Mouse (Mus musculus) stomach, embryonic 14.5 days (tissue): ENCODE results near the gene Rps19. TPM values are rescaled to one million over a fixed set of nuclear protein-coding genes. Genes with fewer than 3 reads are reported as not detected.

Experiments
- ATAC-seq: fragments of 200-750 bp; cut with Nextera tagmentation; 2 replicates; pipeline ENCODE4 v1.8.0; 2017; ENCODE audit warnings: low read depth, moderate TSS enrichment; ENCODE audit not compliant: insufficient number of reproducible peaks, insufficient read depth, low FRiP score
- H3K27ac ChIP-seq: fragments of 300-500 bp; sonication (generic); 2 replicates; pipeline ENCODE4 v1.5.1; 2014; ENCODE audit warnings: mild to moderate bottlenecking, low read length, moderate library complexity, mixed read lengths
- H3K27me3 ChIP-seq: fragments of 300-500 bp; sonication (generic); 2 replicates; pipeline ENCODE4 v1.6.1; 2014; ENCODE audit warnings: low read length, control low read depth, mixed read lengths; ENCODE audit not compliant: control insufficient read depth, insufficient read depth
- H3K36me3 ChIP-seq: fragments of 300-500 bp; sonication (generic); 2 replicates; pipeline ENCODE4 v1.6.1; 2014; ENCODE audit warnings: mild to moderate bottlenecking, control low read depth, low read length, moderate library complexity, mixed read lengths; ENCODE audit not compliant: control insufficient read depth, insufficient read depth
- H3K4me1 ChIP-seq: fragments of 300-500 bp; sonication (generic); 2 replicates; pipeline ENCODE4 v1.6.1; 2014; ENCODE audit warnings: low read length, control low read depth, mixed read lengths; ENCODE audit not compliant: control insufficient read depth, insufficient read depth
- H3K4me2 ChIP-seq: fragments of 300-500 bp; sonication (generic); replicated peaks from 2 replicates; pipeline ENCODE4 v1.6.1; 2014; ENCODE audit warnings: low read depth, low read length, control low read depth
- H3K4me3 ChIP-seq: fragments of 300-500 bp; sonication (generic); 2 replicates; pipeline ENCODE4 v1.5.1; 2014; ENCODE audit warnings: low read depth, low read length, control low read depth
- H3K9ac ChIP-seq: fragments of 300-500 bp; sonication (generic); replicated peaks from 2 replicates; pipeline ENCODE4 v1.6.1; 2014; ENCODE audit warnings: low read depth, mild to moderate bottlenecking, control low read depth, low read length, moderate library complexity, mixed read lengths
- H3K9me3 ChIP-seq: fragments of 300-500 bp; sonication (generic); 2 replicates; pipeline ENCODE4 v1.6.1; 2016; ENCODE audit warnings: low read depth, low read length, control low read depth; ENCODE audit not compliant: control insufficient read depth
- WGBS: fragments of 180-500 bp; shearing (Covaris S2); extraction: QIAGEN DNeasy Blood & Tissue Kit; methylation state at CpG from one replicate; pipeline ENCODE4 v1.1.7; 2014; 5-methylcytosine and 5-hydroxymethylcytosine counted together
- polyA plus RNA-seq: library from polyadenylated mRNA; unstranded; fragments of >200 nt; fragmentation: Nextera tagmentation; extraction: Ambion mirVana; gene quantifications from 2 replicates; pipeline ENCODE4 v1.2.1, GENCODE M21; 2014

Gene Rps19
- polyA plus RNA-seq, 1 experiment from 2014 or later: 3,445 TPM

- no peak for ATAC-seq
- peaks cover 24% of the 10 kb centered on the region for H3K36me3 ChIP-seq
- 91% methylated on average over 9 of the region's 9 CpGs for WGBS
- H3K9me3 ChIP-seq: no peaks in the 10 kb centered on the region
- no peak overlapping the region for H3K9ac ChIP-seq
- no peak overlapping the region for H3K4me2 ChIP-seq
- no peaks in the 10 kb centered on the region for H3K27me3 ChIP-seq
- no peak overlapping the region for H3K4me3 ChIP-seq
- H3K27ac ChIP-seq: no peak overlapping the region
- peaks cover 20% of the 10 kb centered on the region for H3K4me1 ChIP-seq
Measured at GRCm38 (mm10) chr7:24882416-24883199, 1.6 kb upstream of the Rps19 start.

DNA sequence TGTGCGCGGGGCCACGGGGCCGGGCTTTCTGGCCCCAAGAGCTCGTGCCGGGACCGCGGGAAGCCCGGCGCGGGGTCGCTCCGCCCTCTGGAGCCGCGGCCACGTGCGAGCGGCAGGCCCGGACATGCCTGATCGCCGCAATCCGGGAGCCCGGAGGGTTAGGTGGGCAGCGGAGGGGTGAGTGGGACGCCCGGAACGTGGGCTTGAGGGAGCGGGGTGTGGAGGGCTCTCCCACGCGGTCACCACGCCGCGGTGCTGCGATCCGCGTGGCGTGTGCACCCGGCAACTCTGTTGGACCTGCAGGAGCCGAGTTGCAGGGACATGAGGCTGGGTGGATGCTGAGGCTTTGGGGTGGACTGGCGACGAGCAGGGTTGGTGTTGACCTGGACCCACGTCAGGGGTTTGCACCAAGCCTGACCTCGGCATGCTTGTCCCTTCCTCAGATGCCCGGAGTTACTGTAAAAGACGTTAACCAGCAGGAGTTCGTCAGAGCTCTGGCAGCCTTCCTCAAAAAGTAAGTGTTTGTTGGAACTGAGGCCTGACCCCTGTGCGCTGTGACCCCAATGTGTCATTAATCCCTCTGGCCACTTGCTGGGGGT is 621 bp downstream of the Rps19 start:
- peak; percentile 4; the same call in 1 of the 2 replicates for ATAC-seq
- H3K4me1 ChIP-seq: peaks cover 20% of the 10 kb centered on the region

GRCm38 (mm10) chr7:24885468-24886307 is 1.5 kb downstream of the Rps19 start:
- Histone ChIP-seq H3K4me2 (peak overlapping the region; percentile 85), H3K4me1 (peaks cover 20% of the 10 kb centered on the region), H3K9me3 (no peaks in the 10 kb centered on the region), H3K27me3 (no peaks in the 10 kb centered on the region), H3K36me3 (peaks cover 52% of the 10 kb centered on the region), H3K9ac (peak overlapping the region; percentile 100), H3K27ac (no peak overlapping the region; the same call in 1 of the 2 replicates), H3K4me3 (peak overlapping the region; percentile 99)
- WGBS: 35% methylated on average over 12 of the region's 12 CpGs
- no peak for ATAC-seq

More for the DNA sequence above, 621 bp downstream of the Rps19 start:
- Histone ChIP-seq H3K4me3 (peak overlapping the region; percentile 99), H3K4me2 (peak overlapping the region; percentile 85), H3K36me3 (peaks cover 45% of the 10 kb centered on the region), H3K9ac (peak overlapping the region; percentile 100), H3K27me3 (no peaks in the 10 kb centered on the region), H3K9me3 (no peaks in the 10 kb centered on the region), H3K27ac (peak overlapping the region; percentile 91)
- under 1% methylated on average over 47 of the region's 47 CpGs for WGBS

- Histone ChIP-seq H3K9ac (peak overlapping the region; percentile 100), H3K4me3 (peak overlapping the region; percentile 99), H3K4me1 (peaks cover 20% of the 10 kb centered on the region), H3K9me3 (no peaks in the 10 kb centered on the region), H3K27me3 (no peaks in the 10 kb centered on the region), H3K4me2 (peak overlapping the region; percentile 85), H3K27ac (no peak overlapping the region), H3K36me3 (peaks cover 57% of the 10 kb centered on the region)
- no peak for ATAC-seq
- WGBS: 60% methylated on average over 4 of the region's 4 CpGs
Measured at GRCm38 (mm10) chr7:24886308-24886633, 2.1 kb downstream of the Rps19 start.

GRCm38 (mm10) chr7:24887096-24887495 is 2.9 kb downstream of the Rps19 start:
- Histone ChIP-seq H3K4me2 (peak overlapping the region; percentile 85), H3K27me3 (no peaks in the 10 kb centered on the region), H3K4me1 (peaks cover 20% of the 10 kb centered on the region), H3K9ac (peak overlapping the region; percentile 100), H3K36me3 (peaks cover 57% of the 10 kb centered on the region), H3K9me3 (no peaks in the 10 kb centered on the region), H3K4me3 (0 out of 2 replicates have a peak overlapping the region, but pooled peaks have one; percentile 99), H3K27ac (no peak overlapping the region)
- ATAC-seq: no peak
- 71% methylated on average over 4 of the region's 4 CpGs for WGBS

GRCm38 (mm10) chr7:24889431-24890220 is 5.5 kb downstream of the Rps19 start:
- 72% methylated on average over 6 of the region's 6 CpGs for WGBS
- H3K9ac ChIP-seq: no peak overlapping the region
- H3K4me1 ChIP-seq: peaks cover 20% of the 10 kb centered on the region
- no peak overlapping the region for H3K4me2 ChIP-seq
- H3K27ac ChIP-seq: no peak overlapping the region
- H3K4me3 ChIP-seq: no peak overlapping the region
- H3K36me3 ChIP-seq: peaks cover 57% of the 10 kb centered on the region
- H3K27me3 ChIP-seq: no peaks in the 10 kb centered on the region
- no peak for ATAC-seq
- no peaks in the 10 kb centered on the region for H3K9me3 ChIP-seq

GRCm38 (mm10) chr7:24890281-24891216 is 6.4 kb downstream of the Rps19 start:
- 27% methylated on average over 10 of the region's 10 CpGs for WGBS
- Histone ChIP-seq H3K36me3 (peaks cover 52% of the 10 kb centered on the region), H3K4me2 (no peak overlapping the region), H3K9ac (no peak overlapping the region), H3K27ac (0 out of 2 replicates have a peak overlapping the region, but pooled peaks have one; percentile 15), H3K4me1 (peaks cover 18% of the 10 kb centered on the region), H3K9me3 (no peaks in the 10 kb centered on the region), H3K27me3 (no peaks in the 10 kb centered on the region), H3K4me3 (no peak overlapping the region)
- ATAC-seq: 0 out of 2 replicates have a peak, but pooled peaks have one; percentile 39
